Mouse (Mus musculus) kidney, adult 2 months (tissue): ENCODE data around the gene Slc12a1. TPM values are rescaled to one million over a fixed set of nuclear protein-coding genes. Genes with fewer than 3 reads are reported as not detected.

Experiments used
- DNase-seq: peaks from one replicate; pipeline ENCODE4 v3.0.0; 2021
- H3K27ac ChIP-seq: fragments of 200-500 bp; 2 replicates; pipeline ENCODE4 v1.5.1; 2012; ENCODE audit warnings: low read depth, low read length, control low read depth, inconsistent platforms; ENCODE audit not compliant: insufficient read depth
- H3K27me3 ChIP-seq: fragments of 200-500 bp; replicated peaks from 2 replicates; pipeline ENCODE4 v1.6.1; 2012; ENCODE audit warnings: mild to moderate bottlenecking, moderate library complexity, low read length, inconsistent platforms; ENCODE audit not compliant: control insufficient read depth, insufficient read depth
- H3K36me3 ChIP-seq: fragments of 200-500 bp; 2 replicates; pipeline ENCODE4 v1.6.1; 2012; ENCODE audit warnings: mild to moderate bottlenecking, moderate library complexity, low read length, inconsistent platforms; ENCODE audit not compliant: control insufficient read depth, insufficient read depth
- H3K4me1 ChIP-seq: fragments of 200-500 bp; 2 replicates; pipeline ENCODE4 v1.6.1; 2011; ENCODE audit warnings: low read length; ENCODE audit not compliant: control insufficient read depth, insufficient read depth
- H3K4me3 ChIP-seq: fragments of 200-500 bp; 2 replicates; pipeline ENCODE4 v1.5.1; 2011; ENCODE audit warnings: mild to moderate bottlenecking, low read depth, low read length, control low read depth; ENCODE audit not compliant: insufficient read depth
- CTCF ChIP-seq: fragments of 200-500 bp; conservative IDR thresholded peaks from 2 replicates; pipeline ENCODE4 v1.5.1; 2011; ENCODE audit warnings: low read depth, mild to moderate bottlenecking, control low read depth, low read length, moderate library complexity, mixed read lengths; ENCODE audit not compliant: insufficient read depth, insufficient read length
- POLR2A ChIP-seq: fragments of 200-500 bp; IDR thresholded peaks from one replicate; pipeline ENCODE4 v1.6.1; 2011; ENCODE audit warnings: low read depth, low read length, control low read depth
- WGBS: fragments of 180-500 bp; shearing (Covaris S2); methylation state at CpG from one replicate; pipeline ENCODE4 v1.1.7; 2018; 5-methylcytosine and 5-hydroxymethylcytosine counted together
- polyA plus RNA-seq: library from polyadenylated mRNA; depleted of rRNA; stranded (reverse); fragments of >200 nt; gene quantifications from 2 replicates; pipeline ENCODE4 v1.2.3, GENCODE M21; 2012

Slc12a1 gene
- polyA plus RNA-seq, 1 experiment: 182 TPM

GRCm38 (mm10) chr2:125155504-125155903 lies 3.2 kb downstream of the Slc12a1 start:
- H3K27ac ChIP-seq: peak overlapping the region; percentile 42
- H3K36me3 ChIP-seq: no peaks in the 10 kb centered on the region; the same call in 1 of the 2 replicates
- 19% methylated on average over 2 of the region's 2 CpGs for WGBS
- H3K27me3 ChIP-seq: no peaks in the 10 kb centered on the region
- no peaks in the 10 kb centered on the region for H3K4me1 ChIP-seq
- TF ChIP-seq POLR2A: no peak
- 0 out of 2 replicates have a peak, but pooled peaks have one; percentile 4 for TF ChIP-seq CTCF
- DNase-seq: no peak
- H3K4me3 ChIP-seq: peak overlapping the region; percentile 45

GRCm38 (mm10) chr2:125162012-125162470 lies 9.7 kb downstream of the Slc12a1 start:
- peak; percentile 74 for DNase-seq
- Histone ChIP-seq H3K27ac (no peak overlapping the region; the same call in 1 of the 2 replicates), H3K4me3 (no peak overlapping the region), H3K4me1 (no peaks in the 10 kb centered on the region; the same call in 1 of the 2 replicates), H3K27me3 (no peaks in the 10 kb centered on the region), H3K36me3 (no peaks in the 10 kb centered on the region; the same call in 1 of the 2 replicates)
- TF ChIP-seq CTCF (no peak), POLR2A (no peak)
- WGBS: 43% methylated on average over 4 of the region's 4 CpGs

DNA sequence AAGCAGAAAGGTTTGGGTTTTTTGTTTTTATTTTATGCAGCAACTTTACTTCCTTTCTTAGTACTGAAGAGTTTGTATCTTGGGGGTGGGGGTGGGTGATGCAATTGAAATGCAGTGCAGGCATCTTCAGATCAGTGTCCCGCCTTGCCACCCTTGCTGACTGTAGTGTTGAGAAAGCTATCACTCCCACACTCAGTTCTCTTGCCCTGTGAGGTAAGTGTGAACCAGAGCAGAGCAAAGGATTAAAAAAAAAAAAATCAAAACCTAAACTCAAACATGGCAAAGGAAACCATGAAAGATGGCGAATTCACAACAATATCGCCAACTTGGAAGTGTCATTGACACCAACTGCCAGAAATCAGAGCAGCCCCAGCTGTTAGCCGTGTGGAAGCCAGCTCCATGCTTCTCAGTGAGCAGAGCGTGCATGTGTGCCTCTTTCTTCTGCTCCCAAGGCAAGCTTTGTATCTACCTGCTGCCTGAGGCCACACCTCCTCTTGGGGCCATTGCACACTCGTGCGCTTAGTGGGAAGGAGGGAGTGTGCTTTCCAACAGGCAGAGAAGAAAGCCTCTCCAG lies 26.0 kb downstream of the Slc12a1 start:
- 75% methylated on average over 7 of the region's 7 CpGs for WGBS
- DNase-seq: no peak
- TF ChIP-seq POLR2A (no peak), CTCF (no peak)
- H3K4me1 ChIP-seq: no peaks in the 10 kb centered on the region
- no peak overlapping the region for H3K4me3 ChIP-seq
- no peaks in the 10 kb centered on the region; the same call in 1 of the 2 replicates for H3K36me3 ChIP-seq
- H3K27me3 ChIP-seq: no peaks in the 10 kb centered on the region
- H3K27ac ChIP-seq: no peak overlapping the region

DNA sequence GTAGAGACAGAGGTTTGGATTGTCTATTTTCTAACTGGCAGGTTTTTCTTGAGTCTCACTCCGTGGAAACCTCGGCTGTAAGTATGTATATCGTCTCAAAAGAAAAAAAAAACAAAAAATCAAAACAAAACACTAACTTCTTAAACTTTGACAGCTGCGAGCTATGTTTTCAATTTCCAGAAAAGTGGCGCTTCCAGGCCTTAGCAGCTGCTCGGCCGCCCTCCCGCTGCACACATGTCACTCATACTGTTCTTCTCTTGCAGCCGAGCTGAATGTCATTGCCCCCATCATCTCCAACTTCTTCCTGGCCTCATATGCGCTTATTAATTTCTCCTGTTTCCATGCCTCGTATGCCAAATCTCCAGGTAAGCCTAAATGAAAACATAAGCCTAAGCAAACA lies 35.6 kb downstream of the Slc12a1 start:
- no peak for TF ChIP-seq POLR2A
- no peak for TF ChIP-seq CTCF
- Histone ChIP-seq H3K36me3 (no peaks in the 10 kb centered on the region), H3K27me3 (no peaks in the 10 kb centered on the region), H3K4me3 (no peak overlapping the region), H3K4me1 (no peaks in the 10 kb centered on the region), H3K27ac (no peak overlapping the region)
- WGBS: 83% methylated on average over 11 of the region's 11 CpGs
- DNase-seq: no peak

- Histone ChIP-seq H3K4me3 (no peak overlapping the region), H3K27ac (no peak overlapping the region), H3K27me3 (no peaks in the 10 kb centered on the region), H3K36me3 (no peaks in the 10 kb centered on the region), H3K4me1 (no peaks in the 10 kb centered on the region)
- TF ChIP-seq CTCF: peak; percentile 90
- TF ChIP-seq POLR2A: no peak
- 2% methylated on average over 2 of the region's 2 CpGs for WGBS
- peak; percentile 66 for DNase-seq
Measured at GRCm38 (mm10) chr2:125189197-125189596, 36.9 kb downstream of the Slc12a1 start.

- TF ChIP-seq CTCF: no peak
- TF ChIP-seq POLR2A: no peak
- H3K4me3 ChIP-seq: no peak overlapping the region
- H3K27ac ChIP-seq: no peak overlapping the region
- H3K36me3 ChIP-seq: no peaks in the 10 kb centered on the region; the same call in 1 of the 2 replicates
- DNase-seq: no peak
- H3K27me3 ChIP-seq: no peaks in the 10 kb centered on the region
- no peaks in the 10 kb centered on the region for H3K4me1 ChIP-seq
Measured at GRCm38 (mm10) chr2:125192905-125193304, 40.6 kb downstream of the Slc12a1 start.

GRCm38 (mm10) chr2:125196771-125197170 lies 44.5 kb downstream of the Slc12a1 start:
- DNase-seq: no peak
- no peak for TF ChIP-seq CTCF
- TF ChIP-seq POLR2A: no peak
- no peaks in the 10 kb centered on the region for H3K27me3 ChIP-seq
- H3K4me1 ChIP-seq: no peaks in the 10 kb centered on the region
- H3K27ac ChIP-seq: no peak overlapping the region
- WGBS: 57% methylated on average over 7 of the region's 7 CpGs
- no peak overlapping the region for H3K4me3 ChIP-seq
- H3K36me3 ChIP-seq: no peaks in the 10 kb centered on the region; the same call in 1 of the 2 replicates
